Mouse (Mus musculus): Measurements from ENCODE around the gene Tnfsf10. TPM values are rescaled to one million over a fixed set of nuclear protein-coding genes. Genes with fewer than 3 reads are reported as not detected.
A peak's percentile ranks its signal among the peaks of the same experiment; 100 is the strongest.
"Not testable (repeated sequence)": the region's sequence is repeated elsewhere in the genome, so short reads cannot be mapped to it uniquely, and the experiment has no call there.

Gene Tnfsf10
- 1 to 10 TPM; 5.1 to 7.6 TPM for total RNA-seq (2021)
- long read RNA-seq, experiment 1, full-length matches to known transcripts, result 2 of 4 reads
- long read RNA-seq, experiment 1, partial matches to known transcripts, result 0 of 4 reads
- long read RNA-seq, experiment 1, other reads (novel, unspliced or antisense), result 2 of 4 reads
- long read RNA-seq, experiment 2, full-length matches to known transcripts, result 2 of 3 reads
- long read RNA-seq, experiment 2, partial matches to known transcripts, result 0 of 3 reads
- long read RNA-seq, experiment 2, other reads (novel, unspliced or antisense), result 1 of 3 reads

- DNase-seq, result no peak
- intact Hi-C loops (cut with DNase I; ENCODE audit: low total_unique reads), result no loop called here
These were observed at the start of gene Tnfsf10 for GRCm38 (mm10) chr3:27316559-27317287. Tnfsf10 (plus strand) TSS chr3:27317028.

GRCm38 (mm10) chr3:27267327-27267726 is 49.5 kb upstream of the Tnfsf10 start:
- intact Hi-C loops (cut with DNase I; ENCODE audit: low total_unique reads), result no loop called here
- no peak for DNase-seq

DNA sequence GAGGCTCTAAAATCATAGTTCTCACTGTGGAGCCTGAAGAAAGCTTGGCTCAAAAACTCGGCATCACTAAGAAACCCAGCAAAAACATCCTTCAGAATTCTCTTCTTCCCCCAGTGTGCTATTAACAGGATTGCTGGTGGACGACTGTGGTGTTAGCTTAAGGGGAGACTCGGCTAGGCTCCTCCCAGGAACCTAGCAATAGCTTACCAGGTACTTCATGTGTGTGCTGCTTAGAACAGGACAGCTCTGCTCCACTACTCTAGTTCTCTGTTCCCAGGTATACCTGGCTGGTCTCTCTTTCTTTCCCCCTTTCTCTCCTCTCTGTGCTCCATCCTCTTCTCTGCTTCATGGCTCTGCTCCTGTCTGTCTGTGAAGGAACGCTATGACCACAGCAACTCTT is 48.9 kb upstream of the Tnfsf10 start:
- intact Hi-C loops (cut with DNase I; ENCODE audit: low total_unique reads), result no loop called here
- DNase-seq, result no peak

- no peak for DNase-seq
- intact Hi-C loops (cut with DNase I; ENCODE audit: low total_unique reads), result no loop called here
These were observed 47.7 kb upstream of the Tnfsf10 start for GRCm38 (mm10) chr3:27269151-27269550.

- DNase-seq, result peak; percentile 25
- intact Hi-C loops (cut with DNase I; ENCODE audit: low total_unique reads), result loop anchor here (10.0 kb wide), 1 partner anchor 74 kb away; no protein-coding TSS in a partner anchor
These were observed 46.5 kb upstream of the Tnfsf10 start for GRCm38 (mm10) chr3:27270160-27270962.

GRCm38 (mm10) chr3:27272926-27273745 is 43.7 kb upstream of the Tnfsf10 start:
- intact Hi-C loops (cut with DNase I; ENCODE audit: low total_unique reads), result loop anchor here (10.0 kb wide), 1 partner anchor 72 kb away; no protein-coding TSS in a partner anchor
- no peak for DNase-seq

DNA sequence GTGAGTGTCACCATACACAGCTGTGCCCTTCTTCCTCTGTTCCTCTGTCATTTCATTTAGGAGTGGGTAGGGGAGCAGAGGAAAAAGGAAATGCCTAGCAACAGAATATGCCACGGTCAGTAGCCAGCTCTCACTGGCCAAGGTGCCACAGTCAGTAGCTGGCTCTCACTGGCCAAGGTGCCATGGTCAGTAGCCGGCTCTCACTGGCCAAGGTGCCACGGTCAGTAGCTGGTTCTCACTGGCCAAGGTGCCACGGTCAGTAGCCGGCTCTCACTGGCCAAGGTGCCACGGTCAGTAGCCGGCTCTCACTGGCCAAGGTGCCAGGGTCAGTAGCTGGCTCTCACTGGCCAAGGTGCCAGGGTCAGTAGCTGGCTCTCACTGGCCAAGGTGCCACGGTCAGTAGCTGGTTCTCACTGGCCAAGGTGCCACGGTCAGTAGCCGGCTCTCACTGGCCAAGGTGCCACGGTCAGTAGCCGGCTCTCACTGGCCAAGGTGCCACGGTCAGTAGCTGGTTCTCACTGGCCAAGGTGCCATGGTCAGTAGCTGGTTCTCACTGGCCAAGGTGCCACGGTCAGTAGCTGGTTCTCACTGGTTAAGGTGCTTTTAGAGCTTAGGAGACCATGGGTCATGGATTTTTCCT is 37.4 kb upstream of the Tnfsf10 start:
- intact Hi-C loops (cut with DNase I; ENCODE audit: low total_unique reads), result loop anchor here (10.0 kb wide), 1 partner anchor 65 kb away; no protein-coding TSS in a partner anchor
- DNase-seq, result not testable (repeated sequence)

GRCm38 (mm10) chr3:27280280-27280749 is 36.5 kb upstream of the Tnfsf10 start:
- DNase-seq, result peak; percentile 46
- intact Hi-C loops (cut with DNase I; ENCODE audit: low total_unique reads), result no loop called here

- no peak for DNase-seq
These were observed 33.6 kb upstream of the Tnfsf10 start for GRCm38 (mm10) chr3:27283071-27283713.

DNA sequence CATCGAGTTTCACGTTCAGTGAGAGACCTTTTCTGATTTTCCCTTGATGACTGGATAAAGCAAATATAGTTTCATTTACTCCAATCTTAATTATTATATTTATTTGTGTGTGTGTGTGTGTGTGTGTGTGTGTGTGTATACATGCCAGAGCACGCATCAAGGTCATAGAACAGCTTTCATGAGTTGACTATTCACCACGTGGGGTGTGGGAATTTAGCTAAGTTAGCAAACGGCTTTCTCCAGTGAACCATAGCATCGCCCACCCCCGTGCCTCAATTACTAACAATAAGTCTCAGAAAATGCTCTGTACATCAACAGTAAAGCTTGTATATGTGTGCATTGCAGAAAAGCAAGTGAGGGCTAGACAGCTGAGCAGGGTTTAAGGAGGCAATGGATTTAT is 33.0 kb upstream of the Tnfsf10 start:
- no peak for DNase-seq
- intact Hi-C loops (cut with DNase I; ENCODE audit: low total_unique reads), result no loop called here

More at GRCm38 (mm10) chr3:27283071-27283713, 33.6 kb upstream of the Tnfsf10 start:
- intact Hi-C loops (cut with DNase I; ENCODE audit: low total_unique reads), result no loop called here

DNA sequence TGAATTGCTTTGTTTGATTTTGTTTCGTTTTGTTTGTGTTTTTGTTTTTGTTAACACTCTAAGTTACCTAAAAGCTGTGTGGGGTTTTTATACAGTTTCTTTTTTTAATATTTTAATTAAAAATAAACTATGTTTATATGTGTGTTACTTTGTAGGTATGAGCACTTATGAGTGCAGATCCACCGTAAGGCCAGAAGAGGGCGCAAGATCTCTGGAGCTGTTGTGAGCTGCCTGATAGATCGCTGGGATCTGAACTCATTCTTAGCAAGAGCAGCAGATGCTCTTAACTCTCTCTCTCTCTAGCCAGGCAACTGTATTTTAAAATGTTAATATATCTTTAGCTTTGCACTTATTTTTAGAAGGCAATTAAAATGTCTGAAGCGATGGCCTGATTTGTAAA is 32.6 kb upstream of the Tnfsf10 start:
- no peak for DNase-seq
- intact Hi-C loops (cut with DNase I; ENCODE audit: low total_unique reads), result no loop called here

DNA sequence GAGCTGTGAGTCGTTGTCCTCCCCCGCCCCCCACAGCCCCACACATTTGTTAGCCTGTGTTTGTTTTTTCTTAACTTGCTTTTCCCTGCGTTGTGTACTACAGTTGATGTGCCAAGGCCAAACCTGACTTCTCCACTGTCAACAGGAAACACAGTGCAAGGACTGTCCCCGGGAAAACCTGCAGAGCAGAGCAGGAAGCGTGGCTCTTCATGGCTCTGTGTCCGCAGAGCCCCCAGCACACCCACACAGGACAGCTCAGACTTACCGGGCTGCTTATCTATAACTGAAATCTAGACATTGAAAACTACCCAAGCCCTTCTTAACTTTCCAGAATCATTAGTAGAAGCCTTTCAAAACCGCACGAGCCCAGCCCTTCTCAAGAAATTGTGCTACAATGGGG is 31.8 kb upstream of the Tnfsf10 start:
- no peak for DNase-seq
- intact Hi-C loops (cut with DNase I; ENCODE audit: low total_unique reads), result no loop called here

GRCm38 (mm10) chr3:27288301-27288700 is 28.5 kb upstream of the Tnfsf10 start:
- intact Hi-C loops (cut with DNase I; ENCODE audit: low total_unique reads), result no loop called here
- DNase-seq, result no peak

- intact Hi-C loops (cut with DNase I; ENCODE audit: low total_unique reads), result no loop called here
- peak; percentile 25 for DNase-seq
These were observed 27.9 kb upstream of the Tnfsf10 start for GRCm38 (mm10) chr3:27288909-27289308.

DNA sequence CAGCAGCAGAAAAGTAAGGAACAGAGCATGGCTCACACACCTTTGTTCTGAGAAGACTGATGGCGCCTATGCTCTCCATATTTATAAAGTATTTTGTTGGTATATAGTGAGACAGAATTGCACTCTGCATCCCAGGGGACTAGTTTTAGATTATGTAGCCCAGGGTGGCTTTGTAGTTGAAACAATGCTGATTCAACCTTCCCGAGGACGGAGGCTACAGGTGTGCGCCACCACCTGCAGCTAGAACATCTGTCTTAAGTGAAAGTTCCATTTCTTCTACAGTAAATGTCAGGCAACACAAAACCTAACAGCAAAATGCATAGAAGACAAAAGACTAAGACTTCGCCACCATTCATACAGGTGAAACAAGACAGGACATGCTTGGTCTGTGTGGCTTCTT is 26.5 kb upstream of the Tnfsf10 start:
- intact Hi-C loops (cut with DNase I; ENCODE audit: low total_unique reads), result no loop called here
- DNase-seq, result no peak

DNA sequence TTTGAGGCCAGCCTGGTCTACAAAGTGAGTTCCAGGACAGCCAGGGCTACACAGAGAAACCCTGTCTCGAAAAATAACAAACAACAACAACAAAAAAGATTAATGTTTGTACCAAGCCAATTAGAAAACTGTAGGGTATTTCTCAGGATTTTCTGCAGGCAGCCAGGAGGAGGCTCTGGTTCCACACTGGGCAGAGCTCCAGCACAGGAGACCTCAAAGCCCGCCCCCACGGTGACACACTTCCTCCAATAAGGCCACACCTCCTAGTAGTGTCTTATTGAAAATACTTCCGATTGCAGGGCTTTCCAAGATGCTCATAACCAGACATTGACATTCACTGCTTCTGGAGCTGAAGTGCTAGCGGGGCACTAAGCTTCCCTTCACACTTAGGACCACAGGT is 25.9 kb upstream of the Tnfsf10 start:
- DNase-seq; intact Hi-C loops (cut with DNase I; ENCODE audit: low total_unique reads): not testable (repeated sequence)

DNA sequence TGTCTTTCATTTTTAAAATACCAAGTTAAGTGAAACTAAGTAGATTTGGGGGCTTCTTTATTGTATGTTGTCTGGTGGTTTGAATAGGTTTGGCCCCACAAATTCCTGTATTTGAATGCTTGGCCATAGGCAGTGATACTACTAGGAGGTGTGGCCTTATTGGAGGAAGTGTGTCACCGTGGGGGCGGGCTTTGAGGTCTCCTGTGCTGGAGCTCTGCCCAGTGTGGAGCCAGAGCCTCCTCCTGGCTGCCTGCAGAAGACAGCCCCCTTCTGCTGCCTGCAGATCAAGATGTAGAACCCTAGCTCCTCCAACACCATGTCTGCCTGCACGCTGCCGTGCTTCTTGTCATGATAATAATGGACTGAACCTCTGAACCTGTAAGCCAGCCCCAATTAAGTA is 25.4 kb upstream of the Tnfsf10 start:
- intact Hi-C loops (cut with DNase I; ENCODE audit: low total_unique reads); DNase-seq: not testable (repeated sequence)
